Mouse (Mus musculus): ENCODE data around the gene Zfp296.

Gene Zfp296

GRCm38 (mm10) chr7:19577141-19577852 lies at the start of gene Zfp296, which contains the start of gene Gemin7:
Gene Zfp296, plus strand, starts transcription at chr7:19577287.
Gene Gemin7, minus strand, starts transcription at chr7:19577595.
- peak in 1 of 2 experiments; percentile 57 for DNase-seq (ENCODE audit: low spot score in 2 of 2)

- DNase-seq (ENCODE audit: low spot score in 2 of 2): no peak
These were observed 46.0 kb upstream of the Zfp296 start for GRCm38 (mm10) chr7:19531077-19531476.

- no peak for DNase-seq (ENCODE audit: low spot score in 2 of 2)
These were observed 44.8 kb upstream of the Zfp296 start for GRCm38 (mm10) chr7:19532240-19532639.

- DNase-seq (ENCODE audit: low spot score in 2 of 2): no peak
These were observed 42.4 kb upstream of the Zfp296 start for GRCm38 (mm10) chr7:19534676-19535075.

GRCm38 (mm10) chr7:19540771-19541566 lies 36.1 kb upstream of the Zfp296 start:
- no peak for DNase-seq (ENCODE audit: low spot score in 2 of 2)

GRCm38 (mm10) chr7:19541681-19542154 lies 35.4 kb upstream of the Zfp296 start:
- DNase-seq (ENCODE audit: low spot score in 2 of 2): no peak

GRCm38 (mm10) chr7:19542155-19542691 lies 34.9 kb upstream of the Zfp296 start:
- no peak for DNase-seq (ENCODE audit: low spot score in 2 of 2)

GRCm38 (mm10) chr7:19543584-19543983 lies 33.5 kb upstream of the Zfp296 start:
- peak in 1 of 2 experiments; percentile 60 for DNase-seq (ENCODE audit: low spot score in 2 of 2)

GRCm38 (mm10) chr7:19546007-19546406 lies 31.1 kb upstream of the Zfp296 start:
- DNase-seq (ENCODE audit: low spot score in 2 of 2): no peak

- no peak for DNase-seq (ENCODE audit: low spot score in 2 of 2)
These were observed 29.6 kb upstream of the Zfp296 start for GRCm38 (mm10) chr7:19547344-19547969.

- no peak for DNase-seq (ENCODE audit: low spot score in 2 of 2)
These were observed 27.7 kb upstream of the Zfp296 start for GRCm38 (mm10) chr7:19549394-19549793.

GRCm38 (mm10) chr7:19551634-19552033 lies 25.5 kb upstream of the Zfp296 start:
- DNase-seq (ENCODE audit: low spot score in 2 of 2): no peak

GRCm38 (mm10) chr7:19552443-19552842 lies 24.6 kb upstream of the Zfp296 start:
- no peak for DNase-seq (ENCODE audit: low spot score in 2 of 2)

- no peak for DNase-seq (ENCODE audit: low spot score in 2 of 2)
These were observed 22.9 kb upstream of the Zfp296 start for GRCm38 (mm10) chr7:19554168-19554567.

GRCm38 (mm10) chr7:19557086-19557485 lies 20.0 kb upstream of the Zfp296 start:
- DNase-seq (ENCODE audit: low spot score in 2 of 2): no peak

GRCm38 (mm10) chr7:19557982-19558900 lies 18.8 kb upstream of the Zfp296 start:
- DNase-seq (ENCODE audit: low spot score in 2 of 2): peak in 1 of 2 experiments; percentile 43

- DNase-seq (ENCODE audit: low spot score in 2 of 2): peak in 1 of 2 experiments; percentile 62
These were observed 18.1 kb upstream of the Zfp296 start for GRCm38 (mm10) chr7:19558965-19559364.

GRCm38 (mm10) chr7:19560491-19561260 lies 16.4 kb upstream of the Zfp296 start:
- peak; percentile 34 to 49 for DNase-seq (ENCODE audit: low spot score in 2 of 2)

- no peak for DNase-seq (ENCODE audit: low spot score in 2 of 2)
These were observed 15.7 kb upstream of the Zfp296 start for GRCm38 (mm10) chr7:19561431-19561764.

All from spleen, postnatal 10 days (tissue).